In genomic region chr2:167575581-167575980, GRCm38 (mm10) we compare ENCODE assay signal across 22 mouse cellular contexts. TPM values are rescaled to one million over a fixed set of nuclear protein-coding genes. Genes with fewer than 3 reads are reported as not detected.
DNase-seq lines count a peak whose midpoint lies in the region; ATAC-seq and TF ChIP-seq lines count a peak whose summit lies in the region.
"Had no signal": no experiment of that assay in that cellular context is flagged by ENCODE, and none has a peak within 500 bp of the region (broad histone marks: within the 10 kb centered on the region; RNA-seq: fewer than 3 reads in every experiment).

No protein-coding gene starts in this region.

- no peak for TF ChIP-seq CTCF in C2C12 (IDR thresholded peaks at IDR 0.05; ENCODE audit: control insufficient read depth, insufficient read depth, insufficient read length)
- TF ChIP-seq CTCF in embryonic fibroblast, embryonic 13.5 days (IDR thresholded peaks at IDR 0.05; ENCODE audit: borderline replicate concordance, insufficient read depth, low read length), result no peak
- TF ChIP-seq CTCF in intestine, postnatal 0 days (IDR thresholded peaks at IDR 0.05; ENCODE audit: low read depth), result no peak
- no peak for TF ChIP-seq CTCF in midbrain, postnatal 0 days (IDR thresholded peaks at IDR 0.05)

- no peaks in the 10 kb centered on the region for H3K79me2 ChIP-seq in C2C12 (ENCODE audit: control insufficient read depth, insufficient read depth)

- H3K27me3 ChIP-seq in C2C12 (ENCODE audit: control insufficient read depth, insufficient read depth, insufficient read length), result no peaks in the 10 kb centered on the region
- no peaks in the 10 kb centered on the region for H3K27me3 ChIP-seq in intestine, postnatal 0 days (replicated peaks; ENCODE audit: control insufficient read depth, insufficient read depth, low read length)
- H3K27me3 ChIP-seq in midbrain, postnatal 0 days (ENCODE audit: insufficient read depth, low read length), result no peaks in the 10 kb centered on the region
- H3K27me3 ChIP-seq: heart, embryonic 12.5 days; heart, embryonic 15.5 days; hindbrain, embryonic 15.5 days had no signal

- H3K4me2 ChIP-seq in intestine, postnatal 0 days (replicated peaks; ENCODE audit: low read depth), result no peak overlapping the region
- H3K4me2 ChIP-seq in midbrain, postnatal 0 days (ENCODE audit: low read depth, low read length, poor library complexity, severe bottlenecking), result no peak overlapping the region
- H3K4me2 ChIP-seq: heart, embryonic 12.5 days; heart, embryonic 15.5 days; hindbrain, embryonic 12.5 days; hindbrain, embryonic 15.5 days had no signal

- H3K79me3 ChIP-seq in C2C12 (ENCODE audit: low read depth), result no peaks in the 10 kb centered on the region

- H3K36me3 ChIP-seq in C2C12 (ENCODE audit: control insufficient read depth, insufficient read depth), result no peaks in the 10 kb centered on the region
- no peaks in the 10 kb centered on the region for H3K36me3 ChIP-seq in intestine, postnatal 0 days (ENCODE audit: control insufficient read depth, insufficient read depth)
- no peaks in the 10 kb centered on the region for H3K36me3 ChIP-seq in midbrain, postnatal 0 days (ENCODE audit: insufficient read depth, low read length)
- H3K36me3 ChIP-seq: heart, embryonic 12.5 days; heart, embryonic 15.5 days; hindbrain, embryonic 12.5 days; hindbrain, embryonic 15.5 days had no signal

- peaks cover 16% of the 10 kb centered on the region for H3K4me1 ChIP-seq in embryonic fibroblast, embryonic 13.5 days (ENCODE audit: control insufficient read depth, insufficient read depth, low read length)
- H3K4me1 ChIP-seq in intestine, postnatal 0 days (replicated peaks; ENCODE audit: control insufficient read depth, insufficient read depth, low read length), result no peaks in the 10 kb centered on the region
- H3K4me1 ChIP-seq in midbrain, postnatal 0 days (ENCODE audit: insufficient read depth, low read length), result no peaks in the 10 kb centered on the region
- H3K4me1 ChIP-seq: hindbrain, embryonic 15.5 days had no signal

- WGBS in intestine, postnatal 0 days, result 87% methylated on average over 7 of the region's 7 CpGs
- WGBS in midbrain, postnatal 0 days, result 82% methylated on average over 7 of the region's 7 CpGs

- H3K27ac ChIP-seq in embryonic fibroblast, embryonic 13.5 days (ENCODE audit: insufficient read depth, low read length), result peak overlapping the region; percentile 60
- no peak overlapping the region for H3K27ac ChIP-seq in intestine, postnatal 0 days (ENCODE audit: low read depth, low read length)
- H3K27ac ChIP-seq in midbrain, postnatal 0 days (ENCODE audit: low read depth, low read length), result no peak overlapping the region
- H3K27ac ChIP-seq: heart, embryonic 15.5 days; hindbrain, embryonic 12.5 days; hindbrain, embryonic 15.5 days had no signal

- no peak overlapping the region for H3K4me3 ChIP-seq in C2C12 (ENCODE audit: insufficient read depth, poor library complexity, severe bottlenecking)
- H3K4me3 ChIP-seq in embryonic fibroblast, embryonic 13.5 days (ENCODE audit: insufficient read depth, low read length), result no peak overlapping the region
- no peak overlapping the region for H3K4me3 ChIP-seq in intestine, postnatal 0 days (ENCODE audit: low read depth, low read length)
- no peak overlapping the region for H3K4me3 ChIP-seq in midbrain, postnatal 0 days (ENCODE audit: low read depth, low read length)
- H3K4me3 ChIP-seq: heart, embryonic 12.5 days; heart, embryonic 15.5 days; hindbrain, embryonic 12.5 days; hindbrain, embryonic 15.5 days had no signal

- H3K9ac ChIP-seq in intestine, postnatal 0 days (ENCODE audit: low read depth, low read length), result no peak overlapping the region
- H3K9ac ChIP-seq in midbrain, postnatal 0 days (replicated peaks; ENCODE audit: low read length, poor library complexity, severe bottlenecking), result no peak overlapping the region
- H3K9ac ChIP-seq: forebrain, postnatal 0 days; heart, embryonic 12.5 days; heart, embryonic 15.5 days; hindbrain, embryonic 12.5 days; hindbrain, embryonic 15.5 days had no signal

- ATAC-seq in intestine, postnatal 0 days, result no peak
- no peak for ATAC-seq in midbrain, postnatal 0 days (ENCODE audit: low FRiP score)
- ATAC-seq: activated CD4-positive, CD25-positive, alpha-beta regulatory T cell, adult 4 months; CD4-positive, CD25-positive, alpha-beta regulatory T cell, adult 4 months; forebrain, embryonic 14.5 days; forebrain, postnatal 0 days had no signal

- peak overlapping the region; percentile 38 for H3ac ChIP-seq in C2C12 (ENCODE audit: control insufficient read depth, insufficient read length, low read depth)

- no peaks in the 10 kb centered on the region for H3K9me3 ChIP-seq in intestine, postnatal 0 days (ENCODE audit: control insufficient read depth)
- H3K9me3 ChIP-seq in midbrain, postnatal 0 days (ENCODE audit: low read length), result no peaks in the 10 kb centered on the region
- H3K9me3 ChIP-seq: heart, embryonic 12.5 days; heart, embryonic 15.5 days; hindbrain, embryonic 12.5 days; hindbrain, embryonic 15.5 days had no signal

- DNase-seq in heart, adult 11 months, result peak; percentile 92
- DNase-seq in heart, postnatal 4 days, result no peak
- no peak for DNase-seq in midbrain, postnatal 0 days (ENCODE audit: low spot score)
- DNase-seq: B cell, adult 2 months; cerebellum, adult 11-12 months; cerebellum, adult 8-10 months; cerebellum, postnatal 36 days; embryo, embryonic 11 days; forebrain, postnatal 0 days; kidney, adult 11 months had no signal

- no peak for TF ChIP-seq POLR2A in embryonic fibroblast, embryonic 13.5 days (IDR thresholded peaks at IDR 0.05; ENCODE audit: low read depth, low read length)

TF ChIP-seq in C2C12, 6 proteins besides CTCF, POLR2A, EP300 and RAD21:
- no peak for TF ChIP-seq CEBPB (IDR thresholded peaks at IDR 0.05; ENCODE audit: low read depth)
- no peak for TF ChIP-seq MAX (IDR thresholded peaks at IDR 0.05)
- no peak for TF ChIP-seq MYOG (IDR thresholded peaks at IDR 0.05; ENCODE audit: control insufficient read depth, extremely low read depth, insufficient read length)
- no peak for TF ChIP-seq USF1 (IDR thresholded peaks at IDR 0.05; ENCODE audit: low read depth)
- TF ChIP-seq MYOD1 (IDR thresholded peaks at IDR 0.05; ENCODE audit: control insufficient read depth, insufficient read length, low read depth), result no peak
- no peak for TF ChIP-seq FOSL1 (IDR thresholded peaks at IDR 0.05; ENCODE audit: insufficient read depth, low read length, poor library complexity, severe bottlenecking)

RNA-seq across cellular contexts. Expression of gene Snai1, which starts 37.6 kb away (rescaled TPM):
- total RNA-seq in heart, postnatal 4 days (2021), result 1 to 10 TPM; 4.3 to 5.0 TPM
- 48.1 TPM for polyA plus RNA-seq in C2C12 (2012; fragmentation: generic; extraction: Trizol)
- polyA plus RNA-seq in embryonic fibroblast, embryonic 13.5 days (2011; ENCODE audit: insufficient read length, low read depth, missing spikeins), result 73.0 and 82.3 TPM in 2 replicates
- polyA plus RNA-seq in intestine, postnatal 0 days (2015; fragmentation: Nextera tagmentation; extraction: Ambion mirVana), result 5.4 and 8.0 TPM in 2 replicates
- 0.28 and 0.71 TPM in 2 replicates for total RNA-seq in midbrain, postnatal 0 days (2014; rRNA removed)
- 3.8 and 5.1 TPM in 2 replicates for polyA plus RNA-seq in midbrain, postnatal 0 days (2015; fragmentation: Nextera tagmentation; extraction: Ambion mirVana)
- total RNA-seq: granulocyte monocyte progenitor cell, adult 5-6 weeks; hematopoietic stem cell, adult 5-6 weeks had no signal
- polyA plus RNA-seq: activated CD4-positive, CD25-positive, alpha-beta regulatory T cell, adult 4 months had no signal

RNA-seq across cellular contexts. Expression of gene Ube2v1, which starts 56.3 kb away (rescaled TPM):
- 100 to 1,000 TPM; 131 to 137 TPM for total RNA-seq in heart, postnatal 4 days (2021)
- polyA plus RNA-seq in C2C12 (2012; fragmentation: generic; extraction: Trizol), result 237 TPM
- polyA plus RNA-seq in embryonic fibroblast, embryonic 13.5 days (2011; ENCODE audit: insufficient read length, low read depth, missing spikeins), result 227 and 265 TPM in 2 replicates
- polyA plus RNA-seq in intestine, postnatal 0 days (2015; fragmentation: Nextera tagmentation; extraction: Ambion mirVana), result 173 and 174 TPM in 2 replicates
- total RNA-seq in midbrain, postnatal 0 days (2014; rRNA removed), result 191 and 233 TPM in 2 replicates
- polyA plus RNA-seq in midbrain, postnatal 0 days (2015; fragmentation: Nextera tagmentation; extraction: Ambion mirVana), result 402 and 414 TPM in 2 replicates
